Mouse (Mus musculus): ENCODE data around the gene Rnls.

DNA sequence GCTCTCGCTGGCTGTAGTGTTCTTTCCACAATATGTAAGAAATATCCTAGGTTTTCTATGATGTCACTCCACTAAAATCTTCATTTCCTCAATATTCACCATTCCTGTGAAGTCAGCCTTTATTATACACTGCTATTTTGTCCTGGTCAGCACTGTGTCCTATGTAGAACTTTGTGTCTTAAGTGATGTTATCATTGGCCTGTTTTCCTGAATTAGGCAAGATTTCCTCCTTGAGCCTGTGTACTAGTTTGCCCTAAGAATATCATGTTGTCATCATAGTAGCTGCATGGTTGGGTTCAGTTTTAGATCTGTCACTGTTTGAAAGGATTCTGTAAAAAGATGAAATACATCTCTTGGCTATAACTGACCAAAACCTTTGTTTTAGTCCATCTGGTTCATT, 203.3 kb downstream of the Rnls start:
- TF ChIP-seq CTCF (IDR thresholded peaks at IDR 0.05; ENCODE audit: low read depth) (no peak), EP300 (IDR thresholded peaks at IDR 0.05; ENCODE audit: low read depth) (no peak)
